Mouse (Mus musculus) E14TG2a.4 (cell line): ENCODE results near the gene Hic1.

Source experiments
- H3K27me3 ChIP-seq: 2 replicates; pipeline ENCODE4 v1.6.1; 2014; ENCODE audit warnings: low read length, control low read depth; ENCODE audit not compliant: insufficient read depth
- H3K36me3 ChIP-seq: 2 replicates; pipeline ENCODE4 v1.6.1; 2014; ENCODE audit warnings: low read length, control low read depth; ENCODE audit not compliant: insufficient read depth
- H3K4me1 ChIP-seq: replicated peaks from 2 replicates; pipeline ENCODE4 v1.6.1; 2014; ENCODE audit warnings: low read depth, low read length, control low read depth
- H3K4me3 ChIP-seq: replicated peaks from 2 replicates; pipeline ENCODE4 v1.5.1; 2014; ENCODE audit warnings: mild to moderate bottlenecking, low read length
- H3K9me3 ChIP-seq: 2 replicates; pipeline ENCODE4 v1.6.1; 2014; ENCODE audit warnings: low read length, control low read depth
- CTCF ChIP-seq: conservative IDR thresholded peaks from 2 replicates; pipeline ENCODE4 v1.5.1; 2014; ENCODE audit warnings: low read length
- NANOG ChIP-seq: IDR thresholded peaks from 2 replicates; pipeline ENCODE4 v1.6.1; 2014; ENCODE audit warnings: borderline replicate concordance, low read length, mixed read lengths
- POU5F1 ChIP-seq: IDR thresholded peaks from 2 replicates; pipeline ENCODE4 v1.6.1; 2014; ENCODE audit warnings: low read length, borderline replicate concordance

Hic1 gene

DNA sequence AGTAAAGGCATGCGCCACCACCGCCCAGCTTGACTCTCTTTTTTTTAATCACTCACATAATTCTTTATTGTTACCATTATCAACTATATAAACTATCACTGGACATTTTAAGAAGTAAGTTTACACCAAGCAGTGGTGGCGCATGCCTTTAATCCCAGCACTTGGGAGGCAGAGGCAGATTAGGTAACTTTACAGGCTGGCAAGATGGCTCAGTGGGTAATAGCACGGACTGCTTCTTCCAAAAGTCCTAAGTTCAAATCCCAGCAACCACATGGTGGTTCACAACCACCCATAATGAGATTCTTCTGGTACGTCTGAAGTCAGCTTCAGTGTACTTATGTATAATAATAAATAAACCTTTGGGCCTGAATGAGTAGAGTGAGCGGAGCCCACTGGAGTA lies 39.8 kb downstream of the Hic1 start:
- H3K36me3 ChIP-seq: 0 out of 2 replicates have a peak, but pooled peaks cover 3% of the 10 kb centered on the region
- peaks cover 12% of the 10 kb centered on the region for H3K4me1 ChIP-seq
- H3K27me3 ChIP-seq: no peaks in the 10 kb centered on the region
- H3K4me3 ChIP-seq: no peak overlapping the region
- no peak for TF ChIP-seq POU5F1
- no peak for TF ChIP-seq CTCF
- no peak for TF ChIP-seq NANOG
- H3K9me3 ChIP-seq: no peaks in the 10 kb centered on the region

DNA sequence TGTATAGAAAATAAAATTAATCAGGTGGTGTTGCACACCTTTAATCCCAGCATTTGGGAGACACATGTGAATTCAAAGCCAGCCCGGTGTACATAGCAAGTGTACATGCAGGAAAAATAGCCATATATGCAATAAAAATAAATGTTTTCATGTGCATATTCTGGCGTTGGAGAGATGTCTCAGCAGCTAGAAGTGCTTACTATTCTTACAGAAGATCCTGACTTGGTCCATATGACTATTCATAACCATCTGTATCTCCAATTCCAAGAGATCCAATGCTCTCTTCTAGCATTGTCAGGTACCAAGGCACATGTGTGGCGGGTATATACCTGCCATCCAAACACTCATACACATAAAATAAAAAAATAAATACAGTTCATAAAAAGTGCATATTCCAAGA lies 42.9 kb downstream of the Hic1 start:
- Histone ChIP-seq H3K36me3 (no peaks in the 10 kb centered on the region), H3K4me1 (no peaks in the 10 kb centered on the region), H3K9me3 (no peaks in the 10 kb centered on the region), H3K27me3 (no peaks in the 10 kb centered on the region), H3K4me3 (no peak overlapping the region)
- no peak for TF ChIP-seq POU5F1

DNA sequence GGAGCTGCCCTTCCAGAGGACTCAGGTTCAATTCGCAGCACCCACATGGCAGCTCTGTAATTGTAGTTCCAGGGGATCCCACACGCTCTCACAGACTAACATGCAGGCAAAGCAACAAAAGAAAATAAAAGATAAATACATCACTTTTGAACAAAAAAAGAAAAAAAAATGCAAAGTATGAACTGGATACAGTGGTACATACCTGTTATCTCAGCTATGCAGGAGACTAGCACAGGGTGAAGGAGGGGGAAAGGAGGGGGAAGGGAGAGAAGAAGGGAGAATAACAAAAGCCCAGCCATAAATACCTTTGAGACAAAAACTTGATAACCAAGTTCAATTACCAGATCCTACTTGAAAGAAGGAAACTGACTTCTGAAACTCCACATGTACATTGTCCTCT lies 44.9 kb downstream of the Hic1 start:
- TF ChIP-seq CTCF (no peak), POU5F1 (no peak), NANOG (no peak)
- no peaks in the 10 kb centered on the region for H3K36me3 ChIP-seq
- no peaks in the 10 kb centered on the region for H3K9me3 ChIP-seq
- H3K4me1 ChIP-seq: peaks cover 6% of the 10 kb centered on the region; the same call in 1 of the 2 replicates
- H3K27me3 ChIP-seq: no peaks in the 10 kb centered on the region
- H3K4me3 ChIP-seq: no peak overlapping the region

DNA sequence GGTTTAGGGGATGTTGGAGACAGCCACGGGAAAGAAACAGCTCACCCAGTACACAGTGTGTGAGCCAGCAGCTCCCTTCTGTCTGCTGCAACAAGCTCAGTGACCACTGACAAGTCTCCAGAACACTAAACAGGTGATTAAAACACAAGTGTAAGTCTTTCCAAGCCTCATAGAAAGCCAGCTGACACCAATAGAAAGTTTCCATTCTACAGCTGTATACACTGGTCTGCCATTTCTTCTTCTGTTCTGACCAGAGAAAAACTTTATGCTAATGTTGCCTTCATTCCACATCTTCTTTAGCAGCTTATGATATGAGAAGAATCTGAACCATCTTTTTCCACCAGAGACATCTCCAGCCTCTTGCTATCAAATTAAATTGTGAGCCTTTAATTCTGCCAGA lies 48.0 kb downstream of the Hic1 start:
- no peaks in the 10 kb centered on the region for H3K36me3 ChIP-seq
- H3K4me3 ChIP-seq: no peak overlapping the region
- peaks cover 8% of the 10 kb centered on the region; the same call in 1 of the 2 replicates for H3K4me1 ChIP-seq
- TF ChIP-seq CTCF (no peak), POU5F1 (no peak), NANOG (no peak)
- H3K9me3 ChIP-seq: no peaks in the 10 kb centered on the region
- H3K27me3 ChIP-seq: no peaks in the 10 kb centered on the region

DNA sequence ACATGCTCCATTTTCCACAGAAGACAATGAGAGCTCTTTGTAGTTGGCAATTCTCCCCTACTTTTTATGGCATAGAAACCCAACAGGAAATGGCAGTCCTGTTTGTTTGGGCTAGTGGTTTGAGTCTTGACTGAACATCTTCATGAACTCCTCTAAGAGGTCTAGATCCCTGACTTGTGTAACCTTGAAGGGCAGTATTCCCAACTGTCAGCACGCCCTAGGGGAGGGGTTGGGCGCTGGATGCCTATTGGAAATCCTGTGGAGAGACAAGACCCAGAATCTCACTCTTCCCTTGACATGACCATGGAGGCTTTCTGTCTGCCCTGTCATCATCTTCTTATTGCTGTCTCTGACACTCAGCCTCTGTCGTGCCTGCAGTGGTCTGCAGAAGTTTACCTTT lies 49.5 kb downstream of the Hic1 start:
- Histone ChIP-seq H3K9me3 (no peaks in the 10 kb centered on the region), H3K27me3 (no peaks in the 10 kb centered on the region), H3K4me1 (peaks cover 8% of the 10 kb centered on the region; the same call in 1 of the 2 replicates), H3K36me3 (no peaks in the 10 kb centered on the region), H3K4me3 (no peak overlapping the region)
- no peak for TF ChIP-seq NANOG
- no peak for TF ChIP-seq POU5F1
- TF ChIP-seq CTCF: no peak

DNA sequence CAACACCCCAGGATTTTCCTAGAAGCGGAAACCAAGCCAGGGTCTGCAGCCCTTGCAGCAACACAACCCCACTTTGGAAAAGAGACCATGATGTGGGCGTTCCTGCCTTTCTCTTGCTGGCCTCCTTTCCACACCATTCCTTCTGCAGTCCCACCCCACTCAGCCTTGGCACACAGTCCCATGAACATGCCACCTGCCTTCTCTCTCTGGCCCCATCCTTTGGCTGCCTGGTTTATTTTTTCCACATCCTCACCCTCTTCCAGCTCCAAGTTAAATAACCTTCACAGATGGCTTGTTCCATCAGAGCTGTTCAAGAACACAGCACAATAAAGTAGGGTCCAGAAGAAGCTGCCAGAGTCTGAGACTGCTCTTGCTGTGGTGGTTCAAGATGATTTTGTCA lies 50.0 kb downstream of the Hic1 start:
- Histone ChIP-seq H3K36me3 (no peaks in the 10 kb centered on the region), H3K4me3 (no peak overlapping the region), H3K27me3 (no peaks in the 10 kb centered on the region), H3K9me3 (no peaks in the 10 kb centered on the region), H3K4me1 (peaks cover 8% of the 10 kb centered on the region; the same call in 1 of the 2 replicates)
- TF ChIP-seq CTCF (no peak), POU5F1 (no peak), NANOG (no peak)

DNA sequence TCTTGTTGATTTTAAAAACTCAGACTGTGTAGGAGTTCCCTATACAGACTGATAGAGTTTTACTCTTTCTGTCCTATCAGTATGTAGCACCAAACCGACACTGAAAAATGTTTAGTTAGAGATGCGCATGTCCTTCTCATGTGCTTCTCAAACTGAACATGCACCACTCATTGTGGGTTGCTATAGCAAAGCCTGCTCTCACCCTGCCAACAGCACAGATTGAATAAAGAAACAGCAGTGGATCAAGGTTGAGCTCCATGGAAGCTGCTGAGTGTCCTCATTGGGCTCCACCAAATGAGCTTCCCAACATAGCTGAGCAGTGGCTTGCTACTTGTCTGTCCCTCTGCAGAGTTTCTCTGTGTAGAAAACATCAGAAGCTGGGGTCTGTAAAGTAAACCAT lies 51.2 kb downstream of the Hic1 start:
- H3K4me3 ChIP-seq: no peak overlapping the region
- peaks cover 8% of the 10 kb centered on the region; the same call in 1 of the 2 replicates for H3K4me1 ChIP-seq
- H3K27me3 ChIP-seq: no peaks in the 10 kb centered on the region
- TF ChIP-seq POU5F1 (no peak), NANOG (no peak), CTCF (no peak)
- no peaks in the 10 kb centered on the region for H3K36me3 ChIP-seq
- H3K9me3 ChIP-seq: no peaks in the 10 kb centered on the region

DNA sequence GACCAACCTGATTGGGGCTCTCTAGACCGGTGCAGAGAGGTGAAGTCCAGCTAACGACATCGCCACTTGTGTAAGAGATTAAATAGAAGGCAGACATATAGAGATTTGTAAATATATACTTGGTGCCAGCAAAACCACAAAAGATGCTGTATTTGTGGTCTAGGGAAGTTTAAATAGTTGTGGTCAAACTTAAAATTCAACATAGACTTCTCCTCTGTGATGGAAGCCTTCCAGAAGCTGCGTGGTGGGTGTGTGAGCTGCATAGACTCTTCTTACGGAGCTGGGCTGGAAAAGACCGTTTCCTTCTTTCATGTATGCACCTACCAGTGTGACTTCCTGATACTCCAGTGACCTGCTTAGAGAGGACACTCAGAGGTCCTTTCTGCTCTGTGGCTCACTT lies 52.9 kb downstream of the Hic1 start:
- no peaks in the 10 kb centered on the region for H3K27me3 ChIP-seq
- no peaks in the 10 kb centered on the region for H3K36me3 ChIP-seq
- H3K9me3 ChIP-seq: no peaks in the 10 kb centered on the region
- TF ChIP-seq CTCF: no peak
- TF ChIP-seq NANOG: no peak
- no peak for TF ChIP-seq POU5F1
- H3K4me1 ChIP-seq: peaks cover 8% of the 10 kb centered on the region; the same call in 1 of the 2 replicates
- no peak overlapping the region for H3K4me3 ChIP-seq
